Mouse (Mus musculus): ENCODE measurements around the gene Tacstd2.

DNA sequence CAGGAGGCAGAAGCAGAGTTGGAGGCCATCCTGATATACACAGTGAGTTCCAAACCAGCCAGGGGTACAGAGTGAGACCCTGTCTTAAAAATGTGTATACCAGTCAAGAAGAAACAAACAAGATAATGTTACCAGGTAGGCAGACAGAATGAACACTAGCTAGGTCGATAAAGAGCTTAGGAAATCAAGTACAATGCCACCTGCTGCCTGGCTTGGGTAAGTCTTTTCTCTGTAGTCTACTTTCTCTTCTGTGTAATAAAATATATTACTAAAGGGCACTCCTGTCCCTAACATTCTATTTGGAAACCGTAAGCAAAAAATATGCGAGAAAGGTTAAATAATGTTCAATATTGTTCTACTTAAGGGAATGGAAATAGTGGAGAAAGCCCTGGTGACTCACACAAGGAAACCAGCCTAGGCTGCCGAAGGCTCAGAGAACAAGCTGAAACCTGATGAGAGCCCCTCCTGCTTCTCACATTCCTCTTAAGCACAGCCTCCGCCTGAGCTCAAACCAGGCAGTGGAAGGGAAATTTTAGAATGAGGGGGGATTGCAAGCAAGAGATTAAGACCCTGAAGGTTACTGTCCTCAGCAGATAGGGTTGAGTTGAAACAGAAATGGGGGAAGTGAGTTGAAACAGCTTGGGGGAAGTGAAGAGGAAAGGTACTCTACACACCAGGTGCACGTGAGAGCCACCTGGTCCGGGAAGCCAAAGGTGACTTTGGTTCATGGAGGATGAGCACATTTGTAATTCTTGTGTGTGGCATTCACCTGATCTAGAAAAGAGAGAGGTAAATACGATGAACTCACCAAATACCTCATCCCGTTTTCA, 4.4 kb downstream of the Tacstd2 start:
- TF ChIP-seq CTCF (IDR thresholded peaks at IDR 0.05; ENCODE audit: low read depth), result no peak; the same call in none of the 2 replicates
- TF ChIP-seq EP300 (IDR thresholded peaks at IDR 0.05; ENCODE audit: low read depth), result no peak

All from heart, postnatal 0 days (tissue).